In genomic region chr7:66689294-66689619, GRCm38 (mm10) we compare ENCODE assay signal across 8 mouse cellular contexts. TPM values are rescaled to one million over a fixed set of nuclear protein-coding genes. Genes with fewer than 3 reads are reported as not detected.
A peak's percentile ranks its signal among the peaks of the same experiment; 100 is the strongest.
DNase-seq lines count a peak whose midpoint lies in the region; ATAC-seq lines count a peak whose summit lies in the region.

Asb7 (minus strand) TSS chr7:66689596.

- under 1% methylated on average over 14 of the region's 18 CpGs for WGBS in heart, embryonic 15.5 days
- 0% methylated on average over 10 of the region's 18 CpGs for WGBS in forebrain, embryonic 16.5 days
- WGBS in liver, embryonic 11.5 days, result under 1% methylated on average over 18 of the region's 18 CpGs

- intact Hi-C loops in heart, postnatal 25 days (cut with DNase I), result loop anchor here (10.0 kb wide), 1 partner anchor 604 kb away; no protein-coding TSS in a partner anchor

- peak within 1 kb of the TSS; percentile 90 for H3K4me3 ChIP-seq in heart, embryonic 15.5 days
- H3K4me3 ChIP-seq in forebrain, embryonic 16.5 days (replicated peaks; ENCODE audit: low read length), result peak within 1 kb of the TSS; percentile 69
- peak within 1 kb of the TSS; percentile 79 for H3K4me3 ChIP-seq in liver, embryonic 11.5 days (ENCODE audit: low read depth, low read length)

- DNase-seq in heart, postnatal 25 days (ENCODE audit: low spot score), result no peak
- DNase-seq in adrenal gland, adult 2 months, result no peak
- DNase-seq in liver, embryonic 11.5 days (ENCODE audit: low spot score), result no peak
- no peak for DNase-seq in cerebellum, postnatal 36 days
- DNase-seq in right cerebral cortex, adult 2 months (ENCODE audit: low spot score in 2 of 2), result no peak

- H3K9me3 ChIP-seq in heart, embryonic 15.5 days (replicated peaks), result no peaks in the 10 kb centered on the region
- H3K9me3 ChIP-seq in forebrain, embryonic 16.5 days (ENCODE audit: control insufficient read depth, low read length), result no peaks in the 10 kb centered on the region
- H3K9me3 ChIP-seq in liver, embryonic 11.5 days (ENCODE audit: control insufficient read depth, low read length), result no peaks in the 10 kb centered on the region

- peak within 1 kb of the TSS; percentile 94 for H3K4me2 ChIP-seq in heart, embryonic 15.5 days
- peak within 1 kb of the TSS; percentile 90 for H3K4me2 ChIP-seq in forebrain, embryonic 16.5 days (ENCODE audit: low read length)
- H3K4me2 ChIP-seq in liver, embryonic 11.5 days, result peak within 1 kb of the TSS; percentile 89

- peak within 1 kb of the TSS; percentile 91 for H3K27ac ChIP-seq in heart, embryonic 15.5 days
- H3K27ac ChIP-seq in forebrain, embryonic 16.5 days (ENCODE audit: low read length), result peak within 1 kb of the TSS; percentile 96
- H3K27ac ChIP-seq in liver, embryonic 11.5 days (ENCODE audit: low read depth, low read length), result peak within 1 kb of the TSS; percentile 75

- H3K36me3 ChIP-seq in heart, embryonic 15.5 days, result no peaks in the 10 kb centered on the region
- H3K36me3 ChIP-seq in forebrain, embryonic 16.5 days (ENCODE audit: control insufficient read depth, insufficient read depth), result no peaks in the 10 kb centered on the region
- 0 out of 2 replicates have a peak, but pooled peaks cover 2% of the 10 kb centered on the region for H3K36me3 ChIP-seq in liver, embryonic 11.5 days (ENCODE audit: control insufficient read depth, insufficient read depth, low read length)

- no peaks in the 10 kb centered on the region for H3K27me3 ChIP-seq in heart, embryonic 15.5 days
- no peaks in the 10 kb centered on the region for H3K27me3 ChIP-seq in forebrain, embryonic 16.5 days (replicated peaks; ENCODE audit: control insufficient read depth, insufficient read depth, low read length)
- no peaks in the 10 kb centered on the region for H3K27me3 ChIP-seq in liver, embryonic 11.5 days (replicated peaks; ENCODE audit: control insufficient read depth, insufficient read depth, low read length)

- H3K9ac ChIP-seq in heart, embryonic 15.5 days, result peak within 1 kb of the TSS; percentile 86
- peak within 1 kb of the TSS; percentile 81 for H3K9ac ChIP-seq in forebrain, embryonic 16.5 days (replicated peaks; ENCODE audit: low read depth, low read length)
- H3K9ac ChIP-seq in liver, embryonic 11.5 days (ENCODE audit: low read depth, low read length), result peak within 1 kb of the TSS; percentile 75

- peaks cover 13% of the 10 kb centered on the region for H3K4me1 ChIP-seq in heart, embryonic 15.5 days (replicated peaks)
- H3K4me1 ChIP-seq in forebrain, embryonic 16.5 days (replicated peaks; ENCODE audit: control insufficient read depth, insufficient read depth, low read length), result peaks cover 15% of the 10 kb centered on the region
- H3K4me1 ChIP-seq in liver, embryonic 11.5 days (replicated peaks; ENCODE audit: control insufficient read depth, insufficient read depth, low read length), result peaks cover 3% of the 10 kb centered on the region

- no peak for ATAC-seq in heart, embryonic 15.5 days (replicated peaks; ENCODE audit: insufficient number of reproducible peaks, insufficient read depth, low FRiP score, low read depth)
- ATAC-seq in forebrain, embryonic 16.5 days, result no peak
- no peak; the same call in 1 of the 2 replicates for ATAC-seq in liver, embryonic 11.5 days (replicated peaks; ENCODE audit: low FRiP score)
- no peak for ATAC-seq in granulocyte monocyte progenitor cell, adult 5-6 weeks (replicated peaks; ENCODE audit: poor library complexity, severe bottlenecking)

RNA-seq across cellular contexts. Expression of gene Asb7, which starts in this region (rescaled TPM):
- 8.4 and 11.8 TPM in 2 replicates for polyA plus RNA-seq in heart, embryonic 15.5 days (2015; fragmentation: Nextera tagmentation; extraction: Ambion mirVana)
- total RNA-seq in heart, postnatal 25 days (2021), result 1 to 10 TPM; 8.0 to 9.2 TPM
- total RNA-seq in adrenal gland, adult 2 months (2021), result 10 to 100 TPM; 13.2 to 17.5 TPM
- 3.4 and 6.8 TPM in 2 replicates for polyA plus RNA-seq in adrenal gland, adult 2 months (2012; rRNA removed)
- polyA plus RNA-seq in forebrain, embryonic 16.5 days (2015; fragmentation: Nextera tagmentation; extraction: Ambion mirVana), result 18.6 and 19.5 TPM in 2 replicates
- 11.5 and 13.1 TPM in 2 replicates for polyA plus RNA-seq in liver, embryonic 11.5 days (2014; fragmentation: Nextera tagmentation; extraction: Ambion mirVana)
- total RNA-seq in granulocyte monocyte progenitor cell, adult 5-6 weeks (2014; fragmentation: Nextera tagmentation), result 13.3 and 16.6 TPM in 2 replicates
- total RNA-seq in granulocyte monocyte progenitor cell, adult 5-6 weeks (2017), result 7.5 and 9.5 TPM in 2 replicates
